Mouse (Mus musculus) thymus, postnatal 0 days (tissue): ENCODE measurements around the gene C530008M17Rik. TPM values are rescaled to one million over a fixed set of nuclear protein-coding genes. Genes with fewer than 3 reads are reported as not detected.
"Not testable (repeated sequence)": the region's sequence is repeated elsewhere in the genome, so short reads cannot be mapped to it uniquely, and the experiment has no call there.

Experiments used
- DNase-seq: peaks from one replicate; pipeline ENCODE4 v3.0.0-alpha.2; 2015; ENCODE audit warnings: low spot score
- polyA plus RNA-seq: library from polyadenylated mRNA; unstranded; fragments of >200 nt; fragmentation: Nextera tagmentation; extraction: Ambion mirVana; gene quantifications from 2 replicates; pipeline ENCODE4 v1.2.1, GENCODE M21; 2015

The C530008M17Rik gene
- polyA plus RNA-seq, 1 experiment from 2014 or later = 0.99 TPM

GRCm38 (mm10) chr5:76892608-76893007 is 236.3 kb downstream of the C530008M17Rik start:
- DNase-seq = no peak

- DNase-seq = no peak
Observed at GRCm38 (mm10) chr5:76893084-76893483, 236.8 kb downstream of the C530008M17Rik start.

- no peak for DNase-seq
Observed at GRCm38 (mm10) chr5:76902131-76902530, 245.8 kb downstream of the C530008M17Rik start.

GRCm38 (mm10) chr5:76904713-76905404 is 248.5 kb downstream of the C530008M17Rik start:
- peak; percentile 2 for DNase-seq

- peak; percentile 97 for DNase-seq
Observed at GRCm38 (mm10) chr5:76905405-76906154, 249.3 kb downstream of the C530008M17Rik start, which contains the start of gene Aasdh. Aasdh (minus strand) TSS chr5:76905514.

- DNase-seq = no peak
Observed at GRCm38 (mm10) chr5:76906155-76906499, 249.8 kb downstream of the C530008M17Rik start.

- no peak for DNase-seq
Observed at GRCm38 (mm10) chr5:76910807-76911206, 254.5 kb downstream of the C530008M17Rik start.

- DNase-seq = not testable (repeated sequence)
Observed at GRCm38 (mm10) chr5:76912522-76912921, 256.2 kb downstream of the C530008M17Rik start.

- DNase-seq = no peak
Observed at GRCm38 (mm10) chr5:76922833-76923232, 266.5 kb downstream of the C530008M17Rik start.

Other genes starting within 250 kb of the C530008M17Rik start
- gene Gm7271, start 172.5 kb upstream of the C530008M17Rik start, polyA plus RNA-seq = not detected in 2 replicates
- 21.6 and 28.6 TPM in 2 replicates for gene Exoc1, start 127.2 kb upstream of the C530008M17Rik start, polyA plus RNA-seq
- 8.0 and 8.8 TPM in 2 replicates for gene Cep135, start 67.8 kb upstream of the C530008M17Rik start, polyA plus RNA-seq
- gene Aasdh, start 249.0 kb downstream of the C530008M17Rik start, polyA plus RNA-seq = 13.5 and 14.8 TPM in 2 replicates